Mouse (Mus musculus): ENCODE data around the gene Orc2. TPM values are rescaled to one million over a fixed set of nuclear protein-coding genes. Genes with fewer than 3 reads are reported as not detected.

The Orc2 gene
- 14.6 and 21.0 TPM in 2 replicates for polyA plus RNA-seq (2012)

GRCm38 (mm10) chr1:58504577-58505254 is at the start of gene Orc2:
Orc2 (minus strand) TSS chr1:58505109.

GRCm38 (mm10) chr1:58445143-58445722 is 59.7 kb downstream of the Orc2 start, which contains the start of the genes Nif3l1 and Ppil3:
Nif3l1 (plus strand) TSS chr1:58445151.
Ppil3 (minus strand) TSS chr1:58445486.

GRCm38 (mm10) chr1:58423371-58424248 is 81.3 kb downstream of the Orc2 start, which contains the start of gene Clk1:
Clk1 (minus strand) TSS chr1:58424066.

Other genes with a start within 250 kb of the Orc2 start
- 0.01 TPM in 1 of 2 replicates, not detected in the other for gene Aox2, start 226.8 kb downstream of the Orc2 start, polyA plus RNA-seq (2012)
- 7.6 and 7.8 TPM in 2 replicates for gene Bzw1, start 112.2 kb downstream of the Orc2 start, polyA plus RNA-seq (2012)
- 9.4 and 14.8 TPM in 2 replicates for gene Clk1, start 81.0 kb downstream of the Orc2 start, polyA plus RNA-seq (2012)
- 6.3 and 8.7 TPM in 2 replicates for gene Nif3l1, start 60.0 kb downstream of the Orc2 start, polyA plus RNA-seq (2012)
- gene Ppil3, start 59.6 kb downstream of the Orc2 start, polyA plus RNA-seq (2012), result 10.1 and 10.3 TPM in 2 replicates
- 3.5 and 4.3 TPM in 2 replicates for gene Fam126b, start 81.2 kb upstream of the Orc2 start, polyA plus RNA-seq (2012)
- 6.3 and 7.1 TPM in 2 replicates for gene Ndufb3, start 81.3 kb upstream of the Orc2 start, polyA plus RNA-seq (2012)
- gene Als2cr12, start 190.9 kb upstream of the Orc2 start, polyA plus RNA-seq (2012), result 0.05 TPM in 1 of 2 replicates, not detected in the other
- gene Cflar, start 206.4 kb upstream of the Orc2 start, polyA plus RNA-seq (2012), result 5.2 and 6.0 TPM in 2 replicates